Mouse (Mus musculus) myocyte (in vitro differentiated cells): Measurements from ENCODE around the gene Il4i1. TPM values are rescaled to one million over a fixed set of nuclear protein-coding genes. Genes with fewer than 3 reads are reported as not detected.

Experiments used
- H3K27me3 ChIP-seq: one replicate; pipeline ENCODE4 v1.6.1; 2011; ENCODE audit not compliant: control insufficient read depth, insufficient read depth, insufficient read length
- H3K36me3 ChIP-seq: one replicate; pipeline ENCODE4 v1.6.1; 2011; ENCODE audit not compliant: control insufficient read depth, insufficient read depth
- H3K4me2 ChIP-seq: one replicate; pipeline ENCODE4 v1.6.1; 2011; ENCODE audit warnings: low read depth, control low read depth
- H3K4me3 ChIP-seq: one replicate; pipeline ENCODE4 v1.5.1; 2011; ENCODE audit warnings: mild to moderate bottlenecking, control low read depth, moderate library complexity
- H3K79me2 ChIP-seq: one replicate; pipeline ENCODE4 v1.6.1; 2011; ENCODE audit not compliant: control insufficient read depth, insufficient read depth
- H3ac ChIP-seq: one replicate; pipeline ENCODE4 v1.6.1; 2011; ENCODE audit not compliant: control insufficient read depth, insufficient read length
- CEBPB ChIP-seq: IDR thresholded peaks from 2 replicates; pipeline ENCODE4 v1.6.1; 2011; ENCODE audit warnings: mild to moderate bottlenecking, moderate library complexity; ENCODE audit not compliant: poor library complexity, insufficient read depth, severe bottlenecking
- E2F4 ChIP-seq: IDR thresholded peaks from one replicate; pipeline ENCODE4 v1.6.1; 2011; ENCODE audit warnings: mild to moderate bottlenecking, control low read depth, moderate library complexity; ENCODE audit not compliant: insufficient read depth
- MAX ChIP-seq: IDR thresholded peaks from one replicate; pipeline ENCODE4 v1.6.1; 2011; ENCODE audit warnings: low read depth, mild to moderate bottlenecking, control low read depth
- MYOG ChIP-seq, 3 experiments: IDR thresholded peaks; one replicate each; pipeline ENCODE4 v1.6.1; 2011; ENCODE audit warnings: control low read depth in 2 of 3, low read depth in 2 of 3, mild to moderate bottlenecking in 2 of 3; ENCODE audit not compliant: insufficient read length in 2 of 3, control insufficient read depth in 1 of 3, insufficient read depth in 1 of 3
- POLR2A ChIP-seq: IDR thresholded peaks from one replicate; pipeline ENCODE4 v1.6.1; 2011; ENCODE audit warnings: low read depth, mild to moderate bottlenecking, control low read depth, moderate library complexity; ENCODE audit not compliant: insufficient read length
- POLR2AphosphoS2 ChIP-seq: IDR thresholded peaks from one replicate; pipeline ENCODE4 v1.6.1; 2011; ENCODE audit warnings: low read depth, control low read depth; ENCODE audit not compliant: insufficient read length
- REST ChIP-seq: IDR thresholded peaks from one replicate; pipeline ENCODE4 v1.6.1; 2011; ENCODE audit warnings: mild to moderate bottlenecking, control low read depth, moderate library complexity; ENCODE audit not compliant: insufficient read depth, insufficient read length
- SRF ChIP-seq: IDR thresholded peaks from one replicate; pipeline ENCODE4 v1.6.1; 2011; ENCODE audit warnings: low read depth; ENCODE audit not compliant: control insufficient read depth, insufficient read length
- TCF12 ChIP-seq: IDR thresholded peaks from one replicate; pipeline ENCODE4 v1.6.1; 2011; ENCODE audit warnings: mild to moderate bottlenecking, control low read depth; ENCODE audit not compliant: poor library complexity, insufficient read depth, severe bottlenecking
- TCF3 ChIP-seq: IDR thresholded peaks from one replicate; pipeline ENCODE4 v1.6.1; 2011; ENCODE audit warnings: low read depth, control low read depth; ENCODE audit not compliant: insufficient read length
- USF1 ChIP-seq: IDR thresholded peaks from one replicate; pipeline ENCODE4 v1.6.1; 2011; ENCODE audit warnings: low read depth, mild to moderate bottlenecking, control low read depth, moderate library complexity
- polyA plus RNA-seq: library from polyadenylated mRNA; unstranded; fragments of >200 nt; fragmentation: generic; extraction: Trizol; gene quantifications from one replicate; pipeline ENCODE4 v1.2.1, GENCODE M21; 2012; ENCODE audit warnings: missing spikeins

Gene Il4i1
- polyA plus RNA-seq, 1 experiment, result 1.9 TPM

GRCm38 (mm10) chr7:44860576-44861428 lies 44.6 kb downstream of the Il4i1 start:
- no peak overlapping the region for H3K4me3 ChIP-seq
- H3K79me2 ChIP-seq, result peaks cover 26% of the 10 kb centered on the region
- H3K27me3 ChIP-seq, result no peaks in the 10 kb centered on the region
- no peak overlapping the region for H3ac ChIP-seq
- H3K4me2 ChIP-seq, result no peak overlapping the region
- peak; percentile 56 for TF ChIP-seq POLR2AphosphoS2
- no peak for TF ChIP-seq MYOG (IDR thresholded peaks at IDR 0.05; ENCODE audit: control insufficient read depth in 1 of 3, insufficient read depth in 1 of 3, insufficient read length in 2 of 3, low read depth in 2 of 3)
- peaks cover 5% of the 10 kb centered on the region for H3K36me3 ChIP-seq

GRCm38 (mm10) chr7:44861429-44861816 lies 45.2 kb downstream of the Il4i1 start:
- H3K36me3 ChIP-seq, result peaks cover 5% of the 10 kb centered on the region
- peaks cover 31% of the 10 kb centered on the region for H3K79me2 ChIP-seq
- no peak overlapping the region for H3ac ChIP-seq
- H3K27me3 ChIP-seq, result no peaks in the 10 kb centered on the region
- TF ChIP-seq POLR2AphosphoS2 (peak; percentile 22), MYOG (IDR thresholded peaks at IDR 0.05; ENCODE audit: control insufficient read depth in 1 of 3, insufficient read depth in 1 of 3, insufficient read length in 2 of 3, low read depth in 2 of 3) (no peak), REST (no peak), CEBPB (no peak), SRF (no peak), E2F4 (no peak), POLR2A (no peak)
- no peak overlapping the region for H3K4me2 ChIP-seq
- H3K4me3 ChIP-seq, result no peak overlapping the region

- Histone ChIP-seq H3K27me3 (no peaks in the 10 kb centered on the region), H3ac (no peak overlapping the region), H3K79me2 (peaks cover 41% of the 10 kb centered on the region), H3K4me3 (no peak overlapping the region), H3K4me2 (no peak overlapping the region), H3K36me3 (peaks cover 5% of the 10 kb centered on the region)
- no peak for TF ChIP-seq CEBPB
- no peak for TF ChIP-seq SRF
- TF ChIP-seq MAX, result no peak
- TF ChIP-seq POLR2AphosphoS2, result no peak
- no peak for TF ChIP-seq E2F4
- no peak for TF ChIP-seq TCF3
- TF ChIP-seq TCF12, result no peak
- no peak for TF ChIP-seq USF1
- TF ChIP-seq POLR2A, result no peak
Observed at GRCm38 (mm10) chr7:44862434-44862833, 46.2 kb downstream of the Il4i1 start.

- Histone ChIP-seq H3K4me3 (no peak overlapping the region), H3K36me3 (peaks cover 5% of the 10 kb centered on the region), H3ac (no peak overlapping the region), H3K27me3 (no peaks in the 10 kb centered on the region), H3K4me2 (no peak overlapping the region), H3K79me2 (peaks cover 49% of the 10 kb centered on the region)
- TF ChIP-seq POLR2A, result peak; percentile 32
- no peak for TF ChIP-seq MYOG (IDR thresholded peaks at IDR 0.05; ENCODE audit: control insufficient read depth in 1 of 3, insufficient read depth in 1 of 3, insufficient read length in 2 of 3, low read depth in 2 of 3)
Observed at GRCm38 (mm10) chr7:44863210-44863609, 47.0 kb downstream of the Il4i1 start.

- TF ChIP-seq POLR2AphosphoS2, result peak; percentile 62
- TF ChIP-seq REST, result no peak
- Histone ChIP-seq H3K36me3 (peaks cover 5% of the 10 kb centered on the region), H3K4me3 (no peak overlapping the region), H3K4me2 (no peak overlapping the region), H3K27me3 (no peaks in the 10 kb centered on the region), H3K79me2 (peaks cover 54% of the 10 kb centered on the region), H3ac (no peak overlapping the region)
Observed at GRCm38 (mm10) chr7:44863982-44864494, 47.9 kb downstream of the Il4i1 start.
